Mouse (Mus musculus) kidney, postnatal 0 days (tissue): ENCODE measurements around the gene Rln1. TPM values are rescaled to one million over a fixed set of nuclear protein-coding genes. Genes with fewer than 3 reads are reported as not detected.

ENCODE experiments used
- ATAC-seq: fragments of 200-750 bp; cut with Nextera tagmentation; replicated peaks from 2 replicates; pipeline ENCODE4 v1.8.0; 2017; ENCODE audit warnings: low read depth, moderate number of reproducible peaks, moderate TSS enrichment, moderate library complexity; ENCODE audit not compliant: low FRiP score
- DNase-seq: peaks from one replicate; pipeline ENCODE4 v3.0.0-alpha.2; 2016; ENCODE audit warnings: low spot score
- H3K27ac ChIP-seq: fragments of 300-500 bp; sonication (generic); 2 replicates; pipeline ENCODE4 v1.5.1; 2014; ENCODE audit warnings: mild to moderate bottlenecking
- H3K27me3 ChIP-seq: fragments of 300-500 bp; sonication (generic); 2 replicates; pipeline ENCODE4 v1.6.1; 2014; ENCODE audit warnings: low read length, mixed read lengths; ENCODE audit not compliant: insufficient read depth
- H3K36me3 ChIP-seq: fragments of 300-500 bp; sonication (generic); 2 replicates; pipeline ENCODE4 v1.6.1; 2014; ENCODE audit warnings: low read length, mixed read lengths; ENCODE audit not compliant: insufficient read depth
- H3K4me1 ChIP-seq: fragments of 300-500 bp; sonication (generic); replicated peaks from 2 replicates; pipeline ENCODE4 v1.6.1; 2014; ENCODE audit warnings: antibody characterized with exemption, low read length, mixed read lengths; ENCODE audit not compliant: insufficient read depth
- H3K4me2 ChIP-seq: fragments of 300-500 bp; sonication (generic); 2 replicates; pipeline ENCODE4 v1.6.1; 2014; ENCODE audit warnings: mild to moderate bottlenecking, low read length, moderate library complexity, mixed read lengths
- H3K4me3 ChIP-seq: fragments of 300-500 bp; sonication (generic); replicated peaks from 2 replicates; pipeline ENCODE4 v1.5.1; 2014; ENCODE audit warnings: low read depth, low read length
- H3K9ac ChIP-seq: fragments of 300-500 bp; sonication (generic); 2 replicates; pipeline ENCODE4 v1.6.1; 2014; ENCODE audit warnings: low read depth, low read length
- H3K9me3 ChIP-seq: fragments of 300-500 bp; sonication (generic); replicated peaks from 2 replicates; pipeline ENCODE4 v1.6.1; 2016; ENCODE audit warnings: low read length, inconsistent platforms, mixed read lengths
- CTCF ChIP-seq: IDR thresholded peaks from 2 replicates; pipeline ENCODE4 v1.5.1; 2016; ENCODE audit warnings: antibody characterized with exemption, low read depth, mild to moderate bottlenecking, moderate library complexity
- WGBS: fragments of 180-500 bp; shearing (Covaris S2); extraction: QIAGEN DNeasy Blood & Tissue Kit; methylation state at CpG from one replicate; pipeline ENCODE4 v1.1.7; 2014; 5-methylcytosine and 5-hydroxymethylcytosine counted together
- polyA plus RNA-seq: library from polyadenylated mRNA; unstranded; fragments of >200 nt; fragmentation: Nextera tagmentation; extraction: Ambion mirVana; gene quantifications from 2 replicates; pipeline ENCODE4 v1.2.1, GENCODE M21; 2015

The Rln1 gene
- polyA plus RNA-seq, 1 experiment from 2014 or later: 0.33 TPM

DNA sequence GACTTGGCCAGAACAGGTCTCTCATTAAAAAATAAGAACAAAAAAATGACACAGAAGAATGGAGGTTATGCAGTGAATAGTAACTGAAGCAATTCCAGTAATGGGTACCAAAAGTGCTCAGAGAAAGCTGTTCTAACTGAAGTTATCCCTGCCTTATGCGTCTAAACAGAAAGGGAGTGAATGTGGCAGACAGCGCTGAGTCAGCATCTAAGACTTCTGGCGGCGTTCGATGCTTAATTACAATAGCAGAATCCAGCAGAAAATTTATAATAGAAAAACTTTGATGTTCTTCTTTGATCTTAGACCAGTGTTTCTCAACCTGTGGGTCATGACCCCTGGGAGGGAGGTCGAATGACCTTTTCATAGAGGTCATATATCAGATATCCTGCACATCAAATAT, 11.2 kb upstream of the Rln1 start:
- no peaks in the 10 kb centered on the region for H3K4me1 ChIP-seq
- DNase-seq: no peak
- no peak overlapping the region for H3K4me2 ChIP-seq
- TF ChIP-seq CTCF: no peak
- no peak overlapping the region for H3K27ac ChIP-seq
- no peak overlapping the region for H3K4me3 ChIP-seq
- H3K9ac ChIP-seq: no peak overlapping the region
- no peaks in the 10 kb centered on the region for H3K9me3 ChIP-seq
- no peak for ATAC-seq
- H3K27me3 ChIP-seq: no peaks in the 10 kb centered on the region
- H3K36me3 ChIP-seq: no peaks in the 10 kb centered on the region
- WGBS: 67% methylated on average over 6 of the region's 6 CpGs

DNA sequence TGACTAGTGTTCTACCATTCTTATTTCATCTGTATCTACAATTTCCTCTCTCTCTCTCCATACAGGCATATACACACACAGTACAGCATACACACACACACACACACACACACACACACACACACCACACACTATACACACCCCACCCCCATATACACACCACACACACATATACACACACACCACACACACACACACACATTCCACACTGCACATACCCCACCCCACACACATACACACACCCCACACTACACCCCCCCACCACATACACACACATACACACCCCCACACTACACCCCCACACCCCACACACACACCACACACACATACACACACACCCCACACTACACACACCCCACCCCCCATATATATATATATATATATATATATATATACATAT, 10.4 kb upstream of the Rln1 start:
- Histone ChIP-seq H3K4me3 (no peak overlapping the region), H3K36me3 (no peaks in the 10 kb centered on the region), H3K27me3 (no peaks in the 10 kb centered on the region), H3K4me1 (no peaks in the 10 kb centered on the region), H3K4me2 (no peak overlapping the region), H3K27ac (no peak overlapping the region), H3K9me3 (no peaks in the 10 kb centered on the region), H3K9ac (no peak overlapping the region)
- no peak for TF ChIP-seq CTCF
- DNase-seq: no peak
- no peak for ATAC-seq

DNA sequence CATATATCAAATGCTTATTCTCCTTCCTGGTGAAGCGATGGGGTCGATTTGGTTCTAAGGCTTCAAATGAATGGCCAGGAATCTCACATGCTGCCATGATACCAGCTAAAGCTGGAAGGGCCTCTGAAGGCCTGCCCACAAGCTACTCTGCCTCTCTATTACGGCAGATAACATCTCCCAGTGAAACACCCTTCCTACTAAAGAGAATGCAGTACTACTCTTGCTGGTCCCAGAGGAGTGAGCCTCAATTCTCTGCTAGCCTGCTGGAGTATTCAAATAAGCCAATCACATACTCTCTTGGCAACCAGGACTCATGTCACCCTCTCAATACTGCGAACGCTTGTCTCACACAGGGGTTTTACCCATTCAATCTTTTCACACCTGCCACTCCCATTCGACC, 7.8 kb upstream of the Rln1 start:
- TF ChIP-seq CTCF: no peak

DNA sequence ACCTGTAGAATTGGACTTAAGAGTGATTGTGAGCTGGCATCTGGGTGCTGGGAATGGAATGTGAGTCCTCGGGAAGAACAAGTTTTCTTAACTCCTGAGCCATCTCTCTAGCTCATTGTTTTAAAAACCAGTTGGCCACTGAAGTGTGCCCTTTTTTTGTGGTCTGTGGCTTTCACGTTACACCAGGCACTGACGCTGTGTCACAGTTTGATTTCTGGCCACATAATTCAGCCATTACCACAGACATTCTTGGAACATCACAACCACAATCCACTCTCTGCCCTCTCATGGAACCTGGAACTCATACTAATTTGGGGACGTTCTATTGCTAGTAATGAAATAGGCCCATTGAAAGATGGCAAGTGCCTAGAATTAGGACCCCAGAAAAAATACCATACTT, 6.6 kb upstream of the Rln1 start:
- Histone ChIP-seq H3K27me3 (no peaks in the 10 kb centered on the region), H3K9me3 (no peaks in the 10 kb centered on the region), H3K4me2 (no peak overlapping the region), H3K4me3 (no peak overlapping the region), H3K9ac (no peak overlapping the region), H3K4me1 (no peaks in the 10 kb centered on the region), H3K27ac (no peak overlapping the region), H3K36me3 (no peaks in the 10 kb centered on the region)
- no peak for TF ChIP-seq CTCF
- no peak for ATAC-seq
- no peak for DNase-seq
- WGBS: 74% methylated on average over 4 of the region's 4 CpGs

More for the DNA sequence above, 7.8 kb upstream of the Rln1 start:
- ATAC-seq: no peak
- Histone ChIP-seq H3K9me3 (no peaks in the 10 kb centered on the region), H3K4me1 (no peaks in the 10 kb centered on the region), H3K27me3 (no peaks in the 10 kb centered on the region), H3K9ac (no peak overlapping the region), H3K4me2 (no peak overlapping the region), H3K27ac (no peak overlapping the region), H3K36me3 (no peaks in the 10 kb centered on the region), H3K4me3 (no peak overlapping the region)
- DNase-seq: no peak
- 74% methylated on average over 6 of the region's 6 CpGs for WGBS

DNA sequence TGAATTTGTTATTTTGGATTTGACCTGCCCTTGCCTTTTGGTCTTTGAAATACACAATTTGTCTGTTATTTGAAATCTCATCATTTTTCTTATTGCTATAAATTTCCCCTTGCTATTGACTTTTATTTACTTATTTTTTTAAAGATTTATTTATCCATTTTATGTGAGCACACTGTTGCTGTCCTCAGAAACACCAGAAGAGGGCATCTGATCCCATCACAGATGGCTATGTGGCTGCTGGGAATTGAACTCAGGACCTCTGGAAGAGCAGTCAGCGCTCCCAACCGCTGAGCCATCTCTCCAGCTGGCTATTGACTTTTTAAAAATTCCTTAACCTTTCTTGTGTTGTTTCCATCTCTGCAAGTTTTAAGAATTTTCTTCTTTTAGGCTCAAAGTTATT, 2.2 kb upstream of the Rln1 start:
- 88% methylated on average over 2 of the region's 2 CpGs for WGBS
- H3K4me2 ChIP-seq: no peak overlapping the region
- no peaks in the 10 kb centered on the region for H3K27me3 ChIP-seq
- peaks cover 5% of the 10 kb centered on the region; the same call in 1 of the 2 replicates for H3K4me1 ChIP-seq
- H3K9me3 ChIP-seq: no peaks in the 10 kb centered on the region
- TF ChIP-seq CTCF: no peak
- H3K36me3 ChIP-seq: no peaks in the 10 kb centered on the region
- DNase-seq: no peak
- ATAC-seq: no peak
- H3K9ac ChIP-seq: no peak overlapping the region
- no peak overlapping the region for H3K4me3 ChIP-seq
- H3K27ac ChIP-seq: no peak overlapping the region

DNA sequence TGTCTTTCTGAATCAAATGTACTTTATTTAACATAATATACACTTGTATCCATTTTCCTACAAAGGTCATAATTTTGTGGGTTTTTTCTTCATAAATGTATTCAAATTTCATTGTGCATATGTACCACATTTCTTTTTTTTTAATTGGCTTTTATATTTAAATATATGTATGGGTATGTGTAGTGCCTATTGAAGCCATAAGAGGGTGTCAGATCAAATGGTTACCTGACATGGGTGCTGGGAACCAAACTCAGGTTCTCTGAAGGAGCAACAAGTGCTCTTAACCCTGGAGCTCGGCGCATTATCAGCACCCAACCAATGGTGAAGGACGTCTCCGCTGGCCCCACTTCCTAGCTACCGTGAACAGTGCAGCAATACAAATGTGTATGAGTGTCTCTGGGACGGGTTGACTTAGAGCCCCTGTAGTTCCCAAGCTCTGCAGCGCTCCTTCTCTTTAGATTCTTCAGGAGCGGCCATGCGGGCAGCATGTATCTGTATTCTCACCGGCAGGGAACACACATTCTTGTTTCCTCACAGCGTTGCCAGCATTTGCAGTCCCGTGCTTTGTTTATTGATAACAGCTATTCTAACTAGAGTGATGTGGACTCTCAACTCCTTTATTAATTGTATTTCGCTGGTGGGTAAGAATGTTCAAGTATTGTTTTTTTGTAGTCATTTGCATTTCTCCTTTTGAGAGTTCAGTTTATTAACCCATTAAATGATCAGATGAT, 7.5 kb downstream of the Rln1 start:
- H3K4me1 ChIP-seq: no peaks in the 10 kb centered on the region
- ATAC-seq: no peak
- no peaks in the 10 kb centered on the region for H3K27me3 ChIP-seq
- H3K9me3 ChIP-seq: no peaks in the 10 kb centered on the region
- no peaks in the 10 kb centered on the region for H3K36me3 ChIP-seq
- no peak for TF ChIP-seq CTCF
- DNase-seq: no peak
- no peak overlapping the region for H3K4me3 ChIP-seq
- H3K27ac ChIP-seq: no peak overlapping the region
- WGBS: 83% methylated on average over 13 of the region's 13 CpGs
- no peak overlapping the region for H3K9ac ChIP-seq
- no peak overlapping the region for H3K4me2 ChIP-seq

DNA sequence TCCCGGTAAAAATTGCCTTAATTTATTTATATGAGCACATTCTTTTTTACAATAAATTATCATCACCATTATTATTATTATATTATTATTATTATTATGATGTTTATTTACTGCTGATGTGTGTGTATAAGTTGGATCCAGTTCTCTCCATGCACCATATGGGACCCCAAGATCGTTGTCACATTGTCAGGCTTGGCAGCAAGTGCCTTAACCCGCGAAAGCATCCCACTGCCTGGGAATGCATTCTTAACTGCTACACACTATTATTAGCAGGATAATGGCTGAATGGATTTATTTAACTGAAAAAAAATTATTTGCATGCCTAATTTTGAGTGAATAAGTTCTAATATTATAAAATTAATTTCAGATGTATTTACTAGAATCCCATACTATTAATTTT, 8.1 kb downstream of the Rln1 start:
- 84% methylated on average over 4 of the region's 4 CpGs for WGBS
- DNase-seq (no peak), ATAC-seq (no peak)
- Histone ChIP-seq H3K9ac (no peak overlapping the region), H3K27me3 (no peaks in the 10 kb centered on the region), H3K36me3 (no peaks in the 10 kb centered on the region), H3K9me3 (no peaks in the 10 kb centered on the region), H3K4me1 (no peaks in the 10 kb centered on the region), H3K4me2 (no peak overlapping the region), H3K4me3 (no peak overlapping the region), H3K27ac (no peak overlapping the region)
- TF ChIP-seq CTCF: no peak
